Mouse (Mus musculus) T-cell, adult 2 months (primary cell): ENCODE results near the gene Gpt2.
A peak's percentile ranks its signal among the peaks of the same experiment; 100 is the strongest.

Experiments
- DNase-seq: peaks from one replicate; pipeline ENCODE4 v3.0.0; 2022; ENCODE audit warnings: low spot score

Gpt2 gene

DNA sequence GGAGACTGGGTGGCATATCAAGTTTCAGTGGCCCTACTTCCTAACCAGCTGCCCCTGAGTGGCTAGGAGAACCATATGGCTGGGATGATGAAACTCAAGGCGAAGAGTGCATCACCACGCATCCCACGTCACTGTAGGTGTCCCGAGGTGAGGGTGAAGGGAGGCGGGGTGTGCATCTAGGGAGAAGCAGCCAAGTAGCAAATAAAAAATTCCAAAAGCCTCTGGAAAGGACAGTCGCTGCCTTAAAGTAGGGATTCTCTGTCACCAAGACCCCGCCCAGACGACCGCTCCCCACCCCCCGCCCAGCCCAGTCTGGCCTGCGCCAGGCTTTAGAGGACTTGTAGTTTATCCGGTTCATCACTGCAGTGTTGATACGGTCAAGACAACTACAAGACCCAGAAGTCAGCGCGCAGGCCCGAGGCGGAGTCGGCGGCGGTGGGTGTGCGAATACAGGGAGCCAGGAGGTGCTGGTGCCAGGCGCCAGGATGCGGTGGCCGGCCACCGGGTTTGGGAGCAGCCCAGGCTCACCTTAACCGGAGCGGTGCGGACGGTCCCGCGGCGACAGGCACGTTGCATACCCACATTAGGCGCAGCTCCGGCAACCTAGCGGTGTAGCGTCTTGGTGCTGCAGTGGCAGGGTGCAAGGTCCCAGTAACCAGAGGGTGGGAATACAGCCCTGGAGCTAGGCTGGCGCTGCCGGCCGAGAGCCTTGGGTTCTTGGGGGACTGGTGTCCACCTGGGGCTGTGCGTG, at the start of gene Gpt2:
TSS of gene Gpt2 (plus strand) at position 452 of the 751 bp plus-strand sequence.
- peak; percentile 83 for DNase-seq

DNA sequence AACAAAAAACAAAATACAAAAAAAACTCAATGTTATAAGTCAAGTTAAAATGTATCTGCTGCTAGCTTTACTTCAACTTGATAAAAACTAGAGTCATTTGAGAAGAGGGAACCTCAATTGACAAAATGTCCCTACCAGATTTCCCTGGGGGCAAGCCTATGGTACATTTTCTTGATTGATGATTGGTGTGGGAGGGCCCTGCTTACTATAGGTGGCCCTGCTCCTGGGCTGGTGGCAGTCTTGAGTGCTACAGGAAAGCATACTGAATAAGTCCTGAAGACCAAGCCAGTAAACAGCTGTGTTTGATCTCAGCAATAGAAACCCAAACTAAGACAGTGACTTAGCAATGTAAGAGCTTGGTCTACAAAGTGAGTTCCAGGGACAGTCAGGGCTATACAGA, 48.3 kb upstream of the Gpt2 start:
- DNase-seq = no peak

DNA sequence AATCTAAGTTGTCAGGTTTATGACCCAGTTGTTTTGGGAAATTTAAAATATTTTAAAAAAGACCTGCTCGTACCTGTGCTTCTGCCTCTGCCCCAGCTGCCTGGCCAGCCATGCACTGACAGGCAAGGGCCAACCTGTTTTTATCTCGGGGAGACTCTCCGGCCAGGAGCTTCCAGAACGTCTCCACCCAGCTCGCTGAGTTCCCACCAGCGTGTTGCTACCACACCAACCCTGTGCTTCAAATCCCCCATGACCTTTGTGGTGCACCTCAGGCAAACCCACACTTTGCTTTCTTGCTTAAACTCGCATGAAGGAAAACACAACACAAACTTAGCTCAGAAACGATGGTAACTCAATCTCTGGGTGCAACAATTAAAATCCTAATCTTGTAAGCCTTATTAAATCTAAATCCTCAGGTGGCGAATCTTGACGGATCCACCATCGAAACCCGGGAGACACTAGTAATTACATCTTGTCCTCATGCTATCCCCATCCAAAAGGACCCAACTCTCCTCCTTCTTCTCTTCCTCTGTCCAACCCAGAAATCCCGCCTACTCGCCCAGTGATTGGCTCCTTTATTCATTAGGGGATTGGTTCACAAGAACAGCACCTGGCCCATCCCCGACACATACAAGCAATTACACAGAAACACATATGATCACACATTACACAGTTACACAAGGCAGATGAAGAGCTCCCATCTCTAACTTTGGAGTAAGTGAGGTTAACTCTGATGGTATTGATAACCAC, 46.3 kb upstream of the Gpt2 start:
- DNase-seq = no peak

DNA sequence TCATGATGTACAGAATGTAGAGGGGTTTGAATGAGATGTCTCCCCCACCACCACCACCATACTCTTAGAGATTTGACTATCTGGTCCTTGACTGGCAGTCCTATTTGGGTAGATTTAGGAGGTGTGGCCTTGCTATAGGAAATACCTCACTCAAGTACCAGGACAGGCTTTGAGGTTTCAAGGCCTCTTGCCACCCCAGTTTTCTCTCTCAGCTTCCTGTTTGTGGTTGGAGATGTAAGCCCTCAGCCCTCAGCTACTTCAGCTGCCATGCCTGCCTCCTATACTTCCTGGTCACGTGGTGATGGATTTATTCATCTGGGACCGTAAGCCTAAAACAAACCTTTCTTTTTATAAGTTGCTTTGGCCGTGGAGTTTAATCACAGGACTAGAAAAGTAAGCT, 42.0 kb upstream of the Gpt2 start:
- peak; percentile 16 for DNase-seq

DNA sequence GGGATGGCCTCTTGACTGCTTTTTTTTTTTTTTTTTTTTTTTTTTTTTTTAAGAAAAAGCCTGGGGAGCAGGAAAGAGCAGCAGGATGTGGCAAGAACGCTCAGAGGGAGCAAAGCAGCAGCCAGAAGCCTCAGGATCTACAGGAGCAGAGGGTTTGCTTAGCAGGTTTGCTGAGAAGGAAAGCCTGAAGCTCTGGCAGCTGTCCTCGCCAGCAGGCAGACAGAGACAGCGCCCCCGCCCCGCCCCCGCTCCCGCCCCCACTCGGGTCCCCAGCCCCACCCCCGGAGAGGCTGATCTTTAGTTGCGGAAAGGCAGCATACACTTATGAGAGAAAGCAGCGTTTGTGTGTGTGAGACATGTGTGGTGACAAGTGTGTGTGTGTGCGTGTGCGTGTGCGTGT, 40.0 kb upstream of the Gpt2 start:
- DNase-seq = no peak

GRCm38 (mm10) chr8:85453256-85453655, 39.1 kb upstream of the Gpt2 start:
- DNase-seq = no peak

DNA sequence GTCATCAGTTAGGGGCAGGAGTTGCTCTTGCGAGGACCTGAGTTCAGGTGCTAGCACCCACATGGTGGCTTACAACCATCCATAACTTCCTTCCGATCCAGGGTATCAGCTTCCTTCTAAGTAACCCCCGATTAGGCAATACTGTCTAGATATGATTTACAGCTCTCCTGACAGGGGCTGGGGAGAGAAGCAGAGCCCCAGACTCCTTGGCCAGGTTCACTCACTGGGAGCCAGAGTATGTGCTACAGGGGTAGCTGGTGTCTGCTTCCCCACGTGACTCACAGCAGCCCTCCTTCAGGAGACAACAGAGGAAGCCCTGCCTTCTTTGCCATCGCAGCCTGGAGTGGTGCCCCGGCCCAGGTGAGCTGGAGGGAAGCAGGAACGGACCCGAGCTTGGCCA, 37.6 kb upstream of the Gpt2 start:
- no peak for DNase-seq

DNA sequence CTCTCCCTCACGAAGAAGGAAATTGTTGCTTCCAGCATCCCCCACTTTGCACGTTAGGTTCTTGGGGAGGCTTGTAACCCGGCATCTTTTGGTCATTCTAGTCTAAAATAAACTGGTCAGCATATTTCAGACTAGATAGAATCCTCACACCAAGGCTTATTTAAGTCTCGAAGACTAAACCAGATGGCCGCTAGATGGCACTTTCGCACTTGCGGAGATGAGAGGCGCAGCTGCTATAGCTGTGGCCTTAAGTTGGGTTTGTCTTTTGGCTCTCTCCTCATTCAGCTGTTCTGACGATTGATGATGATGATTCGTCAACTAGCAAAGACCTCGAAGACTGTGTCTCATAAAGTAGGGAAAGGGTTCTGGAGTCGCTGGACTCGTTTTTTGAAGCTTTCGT, 35.8 kb upstream of the Gpt2 start:
- peak; percentile 41 for DNase-seq

- no peak for DNase-seq
These were observed 32.8 kb upstream of the Gpt2 start for GRCm38 (mm10) chr8:85459582-85459981.

GRCm38 (mm10) chr8:85460804-85461203, 31.6 kb upstream of the Gpt2 start:
- no peak for DNase-seq

DNA sequence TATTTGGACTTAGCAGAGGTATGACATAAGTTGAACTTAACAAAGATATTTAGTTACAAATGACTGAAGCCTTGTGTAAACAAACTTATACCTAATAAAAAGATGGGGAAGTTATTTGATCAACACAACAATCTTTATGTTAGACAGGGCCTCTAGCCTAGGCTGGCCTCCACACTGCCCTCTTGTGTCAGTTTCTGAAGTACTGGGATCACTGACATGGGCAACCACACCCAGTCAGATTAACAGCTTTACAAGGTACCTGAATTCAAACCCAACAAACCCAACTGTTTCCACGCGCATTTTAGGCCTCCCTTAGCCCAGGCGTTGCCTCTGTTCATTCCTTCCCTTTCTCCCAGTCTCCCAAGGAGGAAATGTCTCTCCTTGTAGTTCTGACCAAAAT, 31.0 kb upstream of the Gpt2 start:
- DNase-seq = no peak

DNA sequence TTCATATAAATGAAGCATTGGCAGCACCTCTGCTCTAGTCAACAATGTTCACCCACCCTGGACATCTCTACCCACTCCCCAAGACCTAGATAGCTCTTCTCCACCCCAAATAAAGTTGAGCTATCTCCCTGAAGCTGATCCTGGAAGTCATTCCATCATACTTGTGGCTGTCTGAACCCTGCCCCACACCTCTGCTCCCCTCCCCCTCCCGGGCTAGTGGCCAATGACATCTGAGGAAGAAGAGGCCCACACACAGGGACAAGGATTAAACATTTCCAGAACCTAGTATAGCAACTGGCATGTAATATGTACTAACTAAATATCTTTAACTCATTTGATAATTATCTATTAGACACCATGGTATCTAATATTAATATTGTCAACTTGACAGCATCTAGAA, 29.9 kb upstream of the Gpt2 start:
- DNase-seq = no peak

GRCm38 (mm10) chr8:85464316-85464715, 28.1 kb upstream of the Gpt2 start:
- DNase-seq = no peak

GRCm38 (mm10) chr8:85466056-85466455, 26.3 kb upstream of the Gpt2 start:
- DNase-seq = no peak

- no peak for DNase-seq
These were observed 21.6 kb upstream of the Gpt2 start for GRCm38 (mm10) chr8:85470753-85471152.

GRCm38 (mm10) chr8:85472800-85473199, 19.6 kb upstream of the Gpt2 start:
- no peak for DNase-seq

DNA sequence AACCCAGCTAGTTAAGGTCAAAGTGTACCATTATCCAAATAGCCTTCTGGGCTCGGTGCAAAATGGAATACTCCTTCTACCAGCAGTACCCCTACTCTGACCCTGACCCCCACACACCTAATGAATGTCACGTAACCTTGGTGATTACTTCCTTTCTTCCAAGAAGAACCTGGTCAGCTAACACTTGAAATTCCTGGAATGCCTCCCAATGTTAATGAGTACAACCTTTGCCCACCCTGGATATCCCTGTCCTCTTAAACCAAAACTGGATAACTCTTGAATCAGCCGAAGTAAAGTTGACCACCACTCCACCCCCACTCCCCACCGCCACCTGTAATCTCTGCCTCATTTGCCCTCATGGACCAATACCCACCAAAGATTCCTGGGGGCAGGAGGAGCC, 19.1 kb upstream of the Gpt2 start:
- DNase-seq = no peak

DNA sequence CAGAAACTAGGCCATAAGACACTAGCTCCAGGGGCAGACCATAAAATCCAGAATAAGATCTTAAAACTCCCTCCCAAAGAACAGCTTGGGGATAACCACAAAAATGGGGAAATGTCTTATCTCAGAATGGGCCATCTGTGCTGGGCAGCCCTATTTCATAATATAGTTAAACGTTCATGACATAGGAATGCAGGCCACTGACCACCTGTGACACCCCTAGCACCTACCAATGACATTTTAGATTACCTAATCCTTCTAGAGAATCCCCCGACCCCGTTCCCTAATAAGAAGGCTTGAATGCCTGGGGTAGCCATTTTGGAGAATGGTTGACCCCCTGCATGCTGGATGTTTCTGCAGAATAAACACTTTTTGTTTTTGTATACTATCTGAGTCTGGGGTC, 17.5 kb upstream of the Gpt2 start:
- DNase-seq = no peak

DNA sequence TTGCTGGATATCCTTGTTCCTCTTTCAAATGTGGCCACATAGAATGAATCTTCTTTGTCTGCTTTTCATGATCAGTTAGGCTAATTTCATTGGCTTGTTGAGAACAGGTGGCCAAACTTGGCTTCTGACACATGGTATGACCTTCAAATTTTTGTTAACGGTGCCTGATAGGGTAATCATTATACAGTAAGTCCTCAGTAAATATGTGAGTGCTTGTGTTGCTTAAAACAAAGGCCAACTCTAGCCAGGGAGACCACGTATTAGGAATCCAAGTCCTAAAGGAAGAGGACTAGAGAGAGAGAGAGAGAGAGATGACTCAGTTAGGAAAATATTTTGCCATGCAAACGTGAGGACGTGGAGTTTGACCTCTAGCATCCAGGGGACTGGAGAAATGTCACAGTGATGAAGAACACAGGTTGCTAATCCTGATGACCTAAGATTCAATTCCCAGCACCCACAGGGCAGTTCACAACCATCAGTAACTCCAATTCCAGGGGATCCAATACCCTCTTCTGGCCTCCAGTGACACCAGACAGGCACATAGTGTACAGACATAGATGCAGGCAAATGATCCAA, 15.3 kb upstream of the Gpt2 start:
- DNase-seq = no peak

GRCm38 (mm10) chr8:85478397-85478796, 14.0 kb upstream of the Gpt2 start:
- no peak for DNase-seq

DNA sequence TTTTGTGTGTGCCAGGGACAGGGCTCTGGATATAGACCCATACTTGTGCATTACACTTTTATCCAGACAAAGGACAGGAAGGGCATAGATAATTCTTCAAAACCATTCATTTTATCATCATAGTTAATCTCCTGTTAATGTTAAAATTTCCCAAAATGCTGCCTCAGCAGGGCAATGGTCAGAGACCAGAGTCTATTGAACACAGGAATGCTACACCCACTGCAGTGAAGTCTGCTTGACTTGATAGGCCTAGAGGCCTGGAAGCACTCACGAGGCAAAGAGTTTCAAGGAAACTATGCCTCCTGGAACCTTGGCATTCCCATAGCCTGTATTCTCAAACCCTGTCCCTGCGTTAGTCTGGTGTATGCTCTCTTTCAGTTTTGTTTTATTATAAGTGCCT, 12.7 kb upstream of the Gpt2 start:
- no peak for DNase-seq

- DNase-seq = peak; percentile 15
These were observed 10.5 kb upstream of the Gpt2 start for GRCm38 (mm10) chr8:85481900-85482299.

DNA sequence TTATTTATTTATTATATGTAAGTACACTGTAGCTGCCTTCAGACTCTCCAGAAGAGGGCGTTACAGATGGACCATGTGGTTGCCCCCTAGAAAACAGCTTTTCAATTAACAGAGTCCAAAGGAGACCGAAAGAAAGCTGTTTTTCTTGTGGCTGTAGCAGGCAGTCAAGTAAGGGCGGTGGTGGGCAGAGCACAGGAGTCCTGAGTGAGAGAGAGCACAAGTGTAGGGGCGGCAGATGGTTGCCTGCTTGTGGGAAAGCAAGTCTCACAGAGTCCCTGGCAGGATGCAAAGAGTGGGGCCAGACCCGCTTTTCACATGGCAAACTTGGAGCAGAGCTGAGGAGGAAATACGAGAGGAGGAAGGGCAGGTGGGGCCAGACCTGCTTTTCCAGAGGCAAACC, 9.9 kb upstream of the Gpt2 start:
- DNase-seq = no peak
